8 mouse cellular contexts compared by ENCODE assay signal in genomic region chr4:136454850-136455260, GRCm38 (mm10). TPM values are rescaled to one million over a fixed set of nuclear protein-coding genes. Genes with fewer than 3 reads are reported as not detected.
DNase-seq lines count a peak whose midpoint lies in the region; ATAC-seq and TF ChIP-seq lines count a peak whose summit lies in the region.

No protein-coding gene starts in this region.

- no peak for TF ChIP-seq POLR2A in MEL (IDR thresholded peaks at IDR 0.05; ENCODE audit: control insufficient read depth in 1 of 2, insufficient read depth in 1 of 2, low read depth in 1 of 2, low read length in 2 of 2, poor library complexity in 1 of 2)
- no peak for TF ChIP-seq POLR2A in cerebellum, adult 2 months (IDR thresholded peaks at IDR 0.05; ENCODE audit: borderline replicate concordance, insufficient read depth, low read length)

- H3K9ac ChIP-seq in MEL (ENCODE audit: control insufficient read depth, low read depth, low read length, poor library complexity, severe bottlenecking), result peak overlapping the region; percentile 6
- peak overlapping the region; percentile 36; the same call in 1 of the 2 replicates for H3K9ac ChIP-seq in lung, embryonic 16.5 days (ENCODE audit: low read length)

- ATAC-seq in lung, embryonic 16.5 days (ENCODE audit: low read depth), result peak; percentile 61

- 6% methylated on average over 10 of the region's 10 CpGs for WGBS in cerebellum, adult 2 months
- under 1% methylated on average over 9 of the region's 10 CpGs for WGBS in lung, embryonic 16.5 days

- peak overlapping the region; percentile 46 to 65 for H3K4me3 ChIP-seq in MEL (ENCODE audit: control insufficient read depth in 1 of 2, insufficient read depth in 1 of 2, low read depth in 2 of 2, low read length in 2 of 2)
- peak overlapping the region; percentile 43 for H3K4me3 ChIP-seq in cerebellum, adult 2 months (replicated peaks; ENCODE audit: insufficient read depth, low read depth, low read length)
- H3K4me3 ChIP-seq in lung, embryonic 16.5 days (ENCODE audit: low read length), result peak overlapping the region; percentile 34

- peak overlapping the region; percentile 58 for H3K4me2 ChIP-seq in lung, embryonic 16.5 days (ENCODE audit: low read depth, low read length)

- no peak overlapping the region for H3K27ac ChIP-seq in MEL (ENCODE audit: control insufficient read depth, low read depth, low read length)
- H3K27ac ChIP-seq in cerebellum, adult 2 months (ENCODE audit: insufficient read depth, low read length), result no peak overlapping the region
- H3K27ac ChIP-seq in lung, embryonic 16.5 days (ENCODE audit: low read length), result no peak overlapping the region

- peak; percentile 93 for TF ChIP-seq RAD21 in MEL (IDR thresholded peaks at IDR 0.05; ENCODE audit: low read depth, low read length)

- H3K36me3 ChIP-seq in MEL (ENCODE audit: control insufficient read depth in 1 of 2, insufficient read depth in 2 of 2, low read length in 2 of 2), result peaks cover 0 to 3% of the 10 kb centered on the region in 2 experiments; a peak in 2 of 4 replicates
- H3K36me3 ChIP-seq in lung, embryonic 16.5 days (ENCODE audit: control insufficient read depth, insufficient read depth, low read length), result no peaks in the 10 kb centered on the region

- TF ChIP-seq EP300 in MEL (IDR thresholded peaks at IDR 0.05; ENCODE audit: low read depth in 1 of 2, low read length in 2 of 2), result no peak

- H3K9me3 ChIP-seq in MEL (replicated peaks; ENCODE audit: insufficient read depth, low read length), result no peaks in the 10 kb centered on the region
- H3K9me3 ChIP-seq in lung, embryonic 16.5 days (ENCODE audit: control insufficient read depth, low read length), result no peaks in the 10 kb centered on the region

- peaks cover 0 to 9% of the 10 kb centered on the region in 2 experiments; a peak in 2 of 4 replicates for H3K4me1 ChIP-seq in MEL (ENCODE audit: control insufficient read depth in 1 of 2, insufficient read depth in 2 of 2, low read length in 2 of 2)
- no peaks in the 10 kb centered on the region for H3K4me1 ChIP-seq in cerebellum, adult 2 months (ENCODE audit: control insufficient read depth, insufficient read depth, low read length)
- peaks cover 4% of the 10 kb centered on the region; the same call in 1 of the 2 replicates for H3K4me1 ChIP-seq in lung, embryonic 16.5 days (replicated peaks; ENCODE audit: control insufficient read depth, insufficient read depth, low read length)

- DNase-seq in MEL (ENCODE audit: low read depth, low spot score), result peak; percentile 82
- peak; percentile 53 to 82 for DNase-seq in cerebellum, adult 2 months
- peak; percentile 91 for DNase-seq in forelimb bud, embryonic 11.5 days (ENCODE audit: low read depth, low spot score)
- peak; percentile 87 to 89 for DNase-seq in heart, postnatal 36 days
- DNase-seq in layer of hippocampus, adult 8-10 months (ENCODE audit: low spot score in 2 of 2), result peak; percentile 46 to 82
- DNase-seq in ovary, postnatal 14 days (ENCODE audit: low spot score), result peak; percentile 88
- peak; percentile 83 for DNase-seq in thymus, postnatal 4 days

- H3K27me3 ChIP-seq in MEL (ENCODE audit: control insufficient read depth in 1 of 2, insufficient read depth in 2 of 2, low read length in 2 of 2), result no peaks in the 10 kb centered on the region
- no peaks in the 10 kb centered on the region for H3K27me3 ChIP-seq in cerebellum, adult 2 months (ENCODE audit: control insufficient read depth, insufficient read depth, low read length)
- no peaks in the 10 kb centered on the region for H3K27me3 ChIP-seq in lung, embryonic 16.5 days (ENCODE audit: control insufficient read depth, insufficient read depth, low read depth, low read length)

- H3K79me2 ChIP-seq in MEL (ENCODE audit: control insufficient read depth, insufficient read depth, low read length, poor library complexity), result no peaks in the 10 kb centered on the region

- TF ChIP-seq CTCF in MEL (IDR thresholded peaks at IDR 0.05 in 2 of 3, conservative IDR thresholded peaks at IDR 0.05 in 1 of 3; ENCODE audit: control insufficient read depth in 1 of 3, insufficient read depth in 1 of 3, low read depth in 2 of 3, low read length in 3 of 3, poor library complexity in 1 of 3, severe bottlenecking in 1 of 3), result peak; percentile 83 to 92 (median 91)
- peak; percentile 93 for TF ChIP-seq CTCF in cerebellum, adult 2 months (IDR thresholded peaks at IDR 0.05; ENCODE audit: borderline replicate concordance, insufficient read depth, low read depth, low read length)

- intact Hi-C loops in heart, postnatal 36 days (cut with DNase I), result loop anchor here (1.0 to 5.0 kb wide), 3 partner anchors 71 to 166 kb away; no protein-coding TSS in a partner anchor

TF ChIP-seq in MEL, 35 proteins besides CTCF, POLR2A, EP300 and RAD21 (continues in another document):
- TF ChIP-seq NELFE (IDR thresholded peaks at IDR 0.05; ENCODE audit: low read depth, low read length) (no peak), ZKSCAN1 (IDR thresholded peaks at IDR 0.05; ENCODE audit: low read depth, low read length) (no peak), MEF2A (IDR thresholded peaks at IDR 0.05; ENCODE audit: extremely low read depth, insufficient replicate concordance, low read depth, low read length, poor library complexity, severe bottlenecking) (no peak), KAT2A (conservative IDR thresholded peaks at IDR 0.05; ENCODE audit: low read depth, low read length) (no peak), GATA1 (IDR thresholded peaks at IDR 0.05; ENCODE audit: low read depth, low read length) (no peak), USF2 (IDR thresholded peaks at IDR 0.05; ENCODE audit: borderline replicate concordance in 1 of 2, insufficient read depth in 1 of 2, low read depth in 1 of 2, low read length in 2 of 2) (no peak), CHD2 (IDR thresholded peaks at IDR 0.05; ENCODE audit: low read length) (no peak), MAX (IDR thresholded peaks at IDR 0.05; ENCODE audit: low read length) (0 out of 2 replicates have a peak, but pooled peaks have one; percentile 8), POLR2AphosphoS5 (IDR thresholded peaks at IDR 0.05; ENCODE audit: borderline replicate concordance, low read depth, low read length) (no peak), TCF12 (IDR thresholded peaks at IDR 0.05; ENCODE audit: low read depth, low read length) (0 out of 2 replicates have a peak, but pooled peaks have one; percentile 4), MAFK (IDR thresholded peaks at IDR 0.05; ENCODE audit: borderline replicate concordance, low read depth, low read length) (no peak), POLR2AphosphoS2 (IDR thresholded peaks at IDR 0.05; ENCODE audit: low read length) (no peak), BHLHE40 (IDR thresholded peaks at IDR 0.05; ENCODE audit: borderline replicate concordance, low read depth, low read length) (no peak), E2F4 (IDR thresholded peaks at IDR 0.05; ENCODE audit: borderline replicate concordance, low read depth, low read length) (no peak), ZC3H11A (IDR thresholded peaks at IDR 0.05; ENCODE audit: low read depth, low read length) (peak; percentile 91), CHD1 (IDR thresholded peaks at IDR 0.05; ENCODE audit: low read depth, low read length) (no peak), JUND (IDR thresholded peaks at IDR 0.05; ENCODE audit: low read depth, low read length) (no peak), MYC (IDR thresholded peaks at IDR 0.05; ENCODE audit: low read depth, low read length) (no peak), ETS1 (IDR thresholded peaks at IDR 0.05; ENCODE audit: low read depth, low read length) (no peak), TAL1 (IDR thresholded peaks at IDR 0.05; ENCODE audit: low read length) (no peak), HCFC1 (IDR thresholded peaks at IDR 0.05; ENCODE audit: low read depth, low read length) (peak; percentile 12; the same call in 1 of the 2 replicates), TBP (IDR thresholded peaks at IDR 0.05; ENCODE audit: low read depth, low read length) (no peak), ZMIZ1 (IDR thresholded peaks at IDR 0.05; ENCODE audit: low read depth, low read length) (no peak), USF1 (IDR thresholded peaks at IDR 0.05; ENCODE audit: low read depth, low read length) (no peak), MAZ (IDR thresholded peaks at IDR 0.05; ENCODE audit: low read depth, low read length) (no peak), RCOR1 (IDR thresholded peaks at IDR 0.05; ENCODE audit: low read depth, low read length) (no peak), MYB (IDR thresholded peaks at IDR 0.05; ENCODE audit: low read depth, low read length) (no peak), MXI1 (IDR thresholded peaks at IDR 0.05; ENCODE audit: low read depth, low read length) (0 out of 2 replicates have a peak, but pooled peaks have one; percentile 34), UBTF (IDR thresholded peaks at IDR 0.05; ENCODE audit: borderline replicate concordance, insufficient read depth, low read depth, low read length) (no peak)

RNA-seq across cellular contexts. Expression of gene 6030445D17Rik, which starts 7.2 kb away (rescaled TPM):
- 0.26 and 0.46 TPM in 2 replicates for total RNA-seq in MEL (2012; rRNA removed)
- polyA plus RNA-seq in MEL (2012; ENCODE audit: insufficient read depth in 1 of 2, insufficient read length in 2 of 2, low read depth in 1 of 2, low replicate concordance in 2 of 2, missing spikeins in 1 of 2), result under 1 TPM in 1 of 2 experiments, not detected in 1; 0.77 TPM
- 0.61 and 0.67 TPM in 2 replicates for polyA plus RNA-seq in cerebellum, adult 2 months (2012; rRNA removed)
- under 1 TPM; 0.17 to 0.35 TPM for total RNA-seq in heart, postnatal 36 days (2021)
- total RNA-seq in layer of hippocampus, adult 8-10 months (2022), result 1 to 10 TPM in 1 of 4 experiments, under 1 TPM in 3; 0.57 to 1.3 (median 0.85) TPM
- 0.20 and 0.23 TPM in 2 replicates for polyA plus RNA-seq in lung, embryonic 16.5 days (2015; fragmentation: Nextera tagmentation; extraction: Ambion mirVana)

RNA-seq across cellular contexts. Expression of gene Luzp1, which starts 14.7 kb away (rescaled TPM):
- total RNA-seq in MEL (2012; rRNA removed), result 7.3 and 7.5 TPM in 2 replicates
- 10 to 100 TPM in 1 of 2 experiments, not detected in 1; 13.4 TPM for polyA plus RNA-seq in MEL (2012; ENCODE audit: insufficient read depth in 1 of 2, insufficient read length in 2 of 2, low read depth in 1 of 2, low replicate concordance in 2 of 2, missing spikeins in 1 of 2)
- polyA plus RNA-seq in cerebellum, adult 2 months (2012; rRNA removed), result 48.0 TPM in 2 replicates
- total RNA-seq in heart, postnatal 36 days (2021), result 10 to 100 TPM; 37.8 to 41.4 TPM
- 100 to 1,000 TPM in 2 of 4 experiments, 10 to 100 TPM in 2; 72.1 to 118 (median 95.1) TPM for total RNA-seq in layer of hippocampus, adult 8-10 months (2022)
- polyA plus RNA-seq in lung, embryonic 16.5 days (2015; fragmentation: Nextera tagmentation; extraction: Ambion mirVana), result 100 and 115 TPM in 2 replicates

RNA-seq across cellular contexts. Expression of gene Htr1d, which starts 31.5 kb away (rescaled TPM):
- total RNA-seq in MEL (2012; rRNA removed), result not detected in 2 replicates
- polyA plus RNA-seq in MEL (2012; ENCODE audit: insufficient read depth in 1 of 2, insufficient read length in 2 of 2, low read depth in 1 of 2, low replicate concordance in 2 of 2, missing spikeins in 1 of 2), result not detected
- polyA plus RNA-seq in cerebellum, adult 2 months (2012; rRNA removed), result 1.2 and 1.8 TPM in 2 replicates
- total RNA-seq in heart, postnatal 36 days (2021), result not detected
- under 1 TPM; 0.14 to 0.76 (median 0.28) TPM for total RNA-seq in layer of hippocampus, adult 8-10 months (2022)
- not detected in 2 replicates for polyA plus RNA-seq in lung, embryonic 16.5 days (2015; fragmentation: Nextera tagmentation; extraction: Ambion mirVana)
